Mouse (Mus musculus) c-Kit-positive CD71-positive TER-119-positive erythroid progenitor cells, embryonic 14.5 days (primary cell): Measurements from ENCODE around the gene Slc13a2.

Experiments
- DNase-seq: peaks from one replicate; pipeline ENCODE4 v3.0.0-alpha.2; 2013; ENCODE audit warnings: low spot score

The Slc13a2 gene

GRCm38 (mm10) chr11:78353081-78353480 is 68.9 kb downstream of the Slc13a2 start:
- DNase-seq = no peak

GRCm38 (mm10) chr11:78349441-78350358 is 72.3 kb downstream of the Slc13a2 start:
- DNase-seq = no peak

GRCm38 (mm10) chr11:78348474-78348873 is 73.5 kb downstream of the Slc13a2 start:
- no peak for DNase-seq

- no peak for DNase-seq
These were observed 74.1 kb downstream of the Slc13a2 start for GRCm38 (mm10) chr11:78347908-78348307.
